Mouse (Mus musculus) leukemia stem cell, adult 10-12 weeks (primary cell): Measurements from ENCODE around the gene Phlpp1. TPM values are rescaled to one million over a fixed set of nuclear protein-coding genes. Genes with fewer than 3 reads are reported as not detected.

Experiments used
- polyA plus RNA-seq: library from polyadenylated mRNA; stranded (reverse); fragments of >175 nt; gene quantifications from 2 replicates; pipeline ENCODE4 v1.2.3, GENCODE M21; 2012; ENCODE audit warnings: low replicate concordance

Phlpp1 gene
- polyA plus RNA-seq = 1.7 and 3.2 TPM in 2 replicates

GRCm38 (mm10) chr1:106171241-106172220 is at the start of gene Phlpp1:
Phlpp1 (plus strand) TSS chr1:106171752.

Other genes starting within 250 kb of the Phlpp1 start
- gene Zcchc2, start 181.3 kb upstream of the Phlpp1 start, polyA plus RNA-seq = 6.4 and 9.3 TPM in 2 replicates